Mouse (Mus musculus): ENCODE results near the gene Rpl13a. TPM values are rescaled to one million over a fixed set of nuclear protein-coding genes. Genes with fewer than 3 reads are reported as not detected.
A peak's percentile ranks its signal among the peaks of the same experiment; 100 is the strongest.
"Not testable (repeated sequence)": the region's sequence is repeated elsewhere in the genome, so short reads cannot be mapped to it uniquely, and the experiment has no call there.

Gene Rpl13a
- total RNA-seq, 2 experiments from 2014 or later: 580 to 665 TPM

- intact Hi-C loops (cut with DNase I): no loop called here
- DNase-seq: no peak
These were observed 30.4 kb upstream of the Rpl13a start for GRCm38 (mm10) chr7:45158991-45159390.

DNA sequence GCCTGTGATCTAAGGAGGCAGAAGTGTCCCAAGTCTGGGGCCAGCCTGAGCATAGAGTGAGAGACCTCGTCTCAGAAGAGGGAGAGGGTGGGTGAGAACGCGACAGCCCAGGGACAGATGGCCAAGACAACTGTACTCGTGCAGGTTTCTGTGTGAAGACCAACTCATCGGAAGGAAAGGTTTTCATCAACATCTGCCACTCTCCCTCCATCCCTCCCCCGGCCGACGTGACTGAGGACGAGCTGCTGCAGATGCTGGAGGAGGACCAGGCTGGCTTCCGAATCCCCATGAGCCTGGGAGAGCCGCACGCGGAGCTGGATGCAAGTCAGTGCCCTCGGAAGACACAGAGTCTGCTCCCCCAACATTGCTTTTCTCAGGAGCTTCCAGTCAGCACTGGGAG, 28.9 kb upstream of the Rpl13a start:
- intact Hi-C loops (cut with DNase I): no loop called here
- DNase-seq: no peak

DNA sequence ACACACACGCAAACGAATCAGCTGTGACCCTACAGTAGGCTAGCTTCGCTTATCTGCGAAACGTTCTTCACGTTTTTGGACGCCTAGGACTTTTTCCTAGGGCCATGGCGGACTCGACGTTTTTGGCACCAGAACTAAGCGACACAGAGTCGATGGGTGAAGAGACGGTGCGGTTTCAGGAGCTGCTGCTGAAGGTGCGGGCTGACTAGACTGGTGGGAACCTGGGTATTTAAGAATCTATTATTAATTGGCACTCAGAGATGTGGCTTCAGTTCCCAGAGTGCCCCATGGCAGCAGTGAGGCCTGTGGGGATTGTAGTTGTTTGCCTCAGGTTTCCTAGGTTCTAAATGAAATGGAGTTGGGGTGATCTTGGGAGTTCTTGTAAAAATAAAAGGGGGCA, 27.6 kb upstream of the Rpl13a start:
- intact Hi-C loops (cut with DNase I): no loop called here
- no peak for DNase-seq

DNA sequence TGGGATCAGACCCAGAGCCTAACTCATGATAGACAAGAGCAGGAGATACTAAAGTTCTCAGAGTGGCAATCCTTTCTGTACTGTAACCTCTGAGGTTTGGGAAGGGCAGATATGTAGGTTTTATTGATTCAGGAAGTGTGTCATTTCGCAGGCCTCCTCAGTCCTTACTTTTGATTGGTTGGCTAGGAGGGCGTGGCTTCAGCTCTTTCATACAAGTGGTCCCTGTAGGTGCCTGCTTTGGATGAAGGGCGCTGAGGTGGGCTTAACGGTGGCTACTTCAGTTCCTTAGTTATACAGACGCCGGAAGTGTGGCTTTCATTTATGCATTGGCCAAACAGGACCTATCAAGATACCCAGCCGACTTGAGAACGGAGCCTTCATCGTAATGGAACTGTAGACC, 27.0 kb upstream of the Rpl13a start:
- intact Hi-C loops (cut with DNase I): no loop called here

DNA sequence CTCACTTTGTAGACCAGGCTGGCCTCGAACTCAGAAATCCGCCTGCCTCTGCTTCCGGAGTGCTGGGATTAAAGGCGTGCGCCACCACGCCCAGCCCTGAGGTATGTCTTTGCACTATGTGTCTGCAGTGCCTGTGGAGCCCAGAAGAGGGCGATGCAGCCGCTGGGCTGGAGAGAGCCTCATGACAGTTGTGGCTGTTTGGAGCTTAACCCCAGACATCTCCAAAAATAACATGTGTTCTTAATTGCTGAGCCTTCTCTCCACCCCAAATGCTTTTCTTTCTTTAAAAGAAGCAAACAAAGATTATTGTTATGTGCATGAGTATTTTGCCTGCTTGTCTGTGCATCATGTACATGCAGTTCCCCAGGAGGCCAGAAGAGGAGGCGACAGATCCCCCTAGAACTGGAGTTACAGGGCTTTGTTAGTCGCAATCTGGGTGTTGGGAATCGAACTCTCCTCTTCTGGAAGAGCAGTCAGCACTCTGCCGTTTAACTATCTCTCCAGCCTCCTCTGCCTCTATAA, 26.5 kb upstream of the Rpl13a start:
- peak; percentile 52 to 56 for DNase-seq
- intact Hi-C loops (cut with DNase I): loop anchor here (1.0 kb wide), 1 partner anchor 27 kb away; the partner anchor contains the start of gene Rpl13a

More for the DNA sequence above, 27.0 kb upstream of the Rpl13a start:
- no peak for DNase-seq

DNA sequence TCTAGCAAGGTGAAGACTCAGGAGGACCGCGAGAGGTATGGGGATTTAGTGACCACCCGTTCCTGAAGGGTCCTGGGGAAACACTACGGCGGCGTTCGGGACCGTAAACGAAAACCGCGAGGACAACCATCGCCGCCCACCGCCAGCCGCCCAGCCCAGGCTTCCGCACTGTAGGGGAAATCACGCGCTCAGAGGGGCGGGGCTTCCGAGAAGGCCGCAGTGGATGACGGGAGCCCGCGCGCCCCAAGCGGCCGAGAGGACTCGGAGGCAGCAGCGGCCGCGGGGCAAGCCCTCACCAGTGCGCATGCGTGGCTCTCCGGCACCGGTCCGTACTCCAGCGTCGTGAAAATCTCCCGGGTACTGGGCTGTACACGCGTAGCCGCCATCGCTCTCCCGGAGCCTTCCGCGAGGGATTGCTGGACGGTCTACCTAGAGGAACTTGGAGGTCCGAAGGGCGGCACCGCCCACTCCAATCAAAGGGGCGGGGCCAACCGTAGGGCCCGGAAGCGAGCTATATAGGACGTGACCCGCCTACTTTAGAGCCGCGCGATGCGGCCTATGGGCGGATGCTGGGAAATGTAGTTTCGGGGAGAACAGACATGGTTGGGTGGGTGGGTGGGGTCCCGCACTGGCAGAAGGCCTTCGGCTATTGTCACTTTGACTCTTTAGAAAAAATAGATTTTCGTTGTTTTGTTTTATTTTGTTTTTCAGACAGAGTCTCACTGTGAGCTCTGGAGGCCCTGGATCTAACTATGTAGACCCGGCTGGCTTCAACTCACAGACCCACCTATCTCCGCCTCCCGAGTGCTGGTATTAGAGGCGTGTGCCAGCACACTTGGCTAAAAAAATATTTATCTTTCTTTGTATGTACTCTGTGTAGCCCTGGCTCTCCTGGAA, 25.8 kb upstream of the Rpl13a start, which contains the start of the genes Pih1d1 and Aldh16a1:
Gene Pih1d1, plus strand, starts transcription at position 208 of the 897 bp plus-strand sequence.
Gene Aldh16a1, minus strand, starts transcription at position 489 of the 897 bp plus-strand sequence.
- DNase-seq: peak; percentile 96 to 99
- intact Hi-C loops (cut with DNase I): loop anchor here (1.0 kb wide), 1 partner anchor 26 kb away; the partner anchor contains the start of gene Rpl13a

DNA sequence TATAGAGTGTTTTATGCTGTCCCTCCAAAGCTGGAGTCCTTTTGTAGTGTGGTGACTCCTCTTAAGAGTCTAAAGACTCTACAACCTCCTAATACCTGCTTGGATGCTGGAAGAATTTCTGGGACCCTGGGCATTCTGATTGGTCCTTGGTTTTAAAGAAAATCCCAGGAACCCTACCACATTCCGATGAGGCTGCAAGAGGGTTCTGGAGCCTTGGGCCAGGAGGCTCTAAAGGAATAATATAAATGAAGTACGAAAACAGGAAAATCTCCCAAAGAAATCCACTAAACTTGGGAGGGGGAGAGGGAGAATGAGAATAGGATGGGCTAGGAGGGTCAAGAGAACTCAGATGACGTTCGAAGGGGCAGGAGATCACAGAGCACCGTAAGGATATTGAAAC, 25.0 kb upstream of the Rpl13a start:
- no peak for DNase-seq
- intact Hi-C loops (cut with DNase I): no loop called here

- intact Hi-C loops (cut with DNase I); DNase-seq: not testable (repeated sequence)
These were observed 24.5 kb upstream of the Rpl13a start for GRCm38 (mm10) chr7:45153052-45153451.

GRCm38 (mm10) chr7:45151303-45151702, 22.7 kb upstream of the Rpl13a start:
- intact Hi-C loops (cut with DNase I): no loop called here
- DNase-seq: peak in 1 of 2 experiments; percentile 55

- intact Hi-C loops (cut with DNase I): no loop called here
- no peak for DNase-seq
These were observed 21.8 kb upstream of the Rpl13a start for GRCm38 (mm10) chr7:45150321-45150720.

- intact Hi-C loops (cut with DNase I): no loop called here
- peak; percentile 54 to 55 for DNase-seq
These were observed 21.0 kb upstream of the Rpl13a start for GRCm38 (mm10) chr7:45149545-45149944.

DNA sequence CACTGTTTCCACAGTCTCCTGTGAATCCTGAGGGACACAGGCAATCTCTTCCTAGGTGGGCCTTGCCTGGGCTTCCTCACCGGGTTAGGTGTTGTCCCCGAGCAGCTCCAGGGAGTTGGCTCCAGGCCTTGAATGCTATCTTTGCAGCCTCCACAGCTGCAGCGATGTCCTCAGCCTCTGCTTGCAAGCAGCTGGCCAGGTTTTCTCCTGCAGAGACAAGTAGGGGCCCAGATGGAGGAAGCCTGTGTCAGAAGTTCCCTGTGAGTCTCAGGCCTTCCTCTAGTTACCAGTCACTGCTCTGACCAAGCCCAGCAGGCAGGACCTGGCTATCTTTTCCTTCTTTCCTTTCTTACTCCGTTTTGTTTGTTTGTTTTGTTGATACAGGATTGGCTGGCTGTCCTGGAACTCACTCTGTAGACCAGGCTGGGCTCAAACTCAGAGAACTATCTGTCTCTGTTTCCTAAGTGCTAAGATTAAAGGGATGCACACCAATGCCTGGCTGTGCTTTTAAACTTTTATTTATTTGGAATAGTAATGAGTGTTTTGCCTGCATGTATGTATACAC, 20.1 kb upstream of the Rpl13a start:
- intact Hi-C loops (cut with DNase I): no loop called here
- DNase-seq: no peak

- no peak for DNase-seq
- intact Hi-C loops (cut with DNase I): no loop called here
These were observed 19.3 kb upstream of the Rpl13a start for GRCm38 (mm10) chr7:45147899-45148298.

DNA sequence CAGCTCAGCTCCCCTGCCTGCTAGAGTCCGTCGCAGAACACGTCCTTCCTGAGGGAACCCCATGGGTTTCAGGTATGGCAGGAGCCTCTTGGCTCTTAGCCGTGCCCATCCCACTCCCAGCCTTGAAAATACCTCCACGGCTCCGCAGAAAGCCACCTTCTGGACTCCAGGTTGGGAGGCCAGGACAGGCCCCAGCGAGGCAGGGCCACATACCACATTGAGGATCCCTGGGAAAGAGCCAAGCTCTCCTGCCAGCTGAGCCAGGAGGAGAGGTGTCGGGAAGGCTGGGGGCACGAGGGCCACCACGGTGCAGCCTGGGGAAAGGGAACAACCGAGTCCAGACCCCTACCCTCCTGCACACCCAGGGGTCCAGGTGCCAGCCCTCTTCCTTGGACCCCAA, 18.7 kb upstream of the Rpl13a start:
- intact Hi-C loops (cut with DNase I): no loop called here
- DNase-seq: no peak

- intact Hi-C loops (cut with DNase I): no loop called here
- DNase-seq: no peak
These were observed 16.9 kb upstream of the Rpl13a start for GRCm38 (mm10) chr7:45145460-45145859.

DNA sequence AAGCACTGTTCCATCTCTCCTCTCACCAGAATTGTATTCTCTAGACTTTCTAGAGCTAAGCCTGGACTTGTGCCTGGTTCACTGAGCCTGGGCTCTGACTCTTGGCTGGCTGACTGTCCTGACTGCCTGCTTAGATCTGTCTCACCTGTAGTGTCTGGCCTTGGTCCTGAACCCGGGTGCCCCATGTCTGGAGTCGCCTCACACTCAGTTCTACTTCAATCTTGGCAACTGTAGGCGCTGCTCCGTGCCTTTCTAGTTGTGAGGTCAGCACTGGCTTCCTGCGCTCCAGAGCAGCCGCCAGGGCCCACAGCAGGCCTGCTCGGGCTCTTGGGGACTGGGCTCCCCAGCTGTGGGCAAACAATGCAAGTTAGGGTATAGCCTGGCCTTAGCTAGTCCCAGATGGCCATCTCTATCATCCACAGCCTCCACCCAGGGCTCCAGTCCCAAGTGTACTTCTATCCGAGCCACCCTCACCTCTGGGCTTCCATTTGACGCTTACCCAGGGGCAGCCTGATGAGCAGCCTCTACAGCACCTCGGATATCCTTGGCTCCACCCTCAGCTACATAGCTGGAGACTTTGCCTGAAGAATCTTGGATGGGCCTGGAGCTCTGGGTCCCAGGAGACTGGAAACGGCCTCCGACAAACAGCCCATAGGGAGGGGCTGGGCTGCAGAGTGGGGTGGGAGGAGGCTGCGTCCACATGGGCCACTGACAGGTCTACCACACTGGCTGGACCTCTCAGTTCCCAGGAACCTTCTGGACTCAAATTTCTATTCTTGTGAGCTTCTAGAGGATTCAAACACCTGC, 16.0 kb upstream of the Rpl13a start:
- DNase-seq: no peak
- intact Hi-C loops (cut with DNase I): no loop called here

- DNase-seq: no peak
- intact Hi-C loops (cut with DNase I): no loop called here
These were observed 13.4 kb upstream of the Rpl13a start for GRCm38 (mm10) chr7:45141914-45142313.

- intact Hi-C loops (cut with DNase I): no loop called here
- no peak for DNase-seq
These were observed 12.8 kb upstream of the Rpl13a start for GRCm38 (mm10) chr7:45141319-45141718.

- intact Hi-C loops (cut with DNase I): loop anchor here (5.0 kb wide), 1 partner anchor 158 kb away; no protein-coding TSS in a partner anchor
- no peak for DNase-seq
These were observed 11.6 kb upstream of the Rpl13a start for GRCm38 (mm10) chr7:45139904-45140723.

DNA sequence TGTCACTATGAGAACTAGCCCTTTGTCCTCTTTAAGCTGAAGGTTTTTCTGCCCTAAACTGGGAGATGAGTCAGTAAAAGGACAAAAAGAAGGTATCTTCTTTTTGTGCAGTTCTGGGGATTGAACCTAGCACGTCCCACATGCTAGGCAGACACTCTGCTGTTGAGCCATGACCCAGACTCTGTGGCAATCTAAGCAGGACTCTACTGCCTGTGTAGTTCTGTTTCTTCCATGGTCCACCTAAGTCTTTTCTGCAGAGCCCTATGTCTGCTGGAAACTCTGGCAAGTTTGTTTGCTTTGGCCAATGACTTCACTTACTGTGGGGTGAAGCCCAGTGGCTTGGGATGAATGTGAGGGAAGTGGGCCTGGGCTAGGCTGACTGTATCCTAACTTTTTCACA, 9.8 kb upstream of the Rpl13a start:
- DNase-seq: no peak
- intact Hi-C loops (cut with DNase I): loop anchor here (5.0 kb wide), 1 partner anchor 156 kb away; no protein-coding TSS in a partner anchor

Data from heart, postnatal 36 days (tissue).